Mouse (Mus musculus): ENCODE data around the gene Mbd4. TPM values are rescaled to one million over a fixed set of nuclear protein-coding genes. Genes with fewer than 3 reads are reported as not detected.

Mbd4 gene
- 5.9 and 6.4 TPM in 2 replicates for polyA plus RNA-seq (2011; ENCODE audit: insufficient read length, low read depth, missing spikeins)

GRCm38 (mm10) chr6:115853091-115853813 lies at the start of gene Mbd4, which contains the start of gene Ift122:
TSS of gene Mbd4 (minus strand) at chr6:115853371.
TSS of gene Ift122 (plus strand) at chr6:115853470.
- H3K4me3 ChIP-seq (ENCODE audit: insufficient read depth, low read length): peak within 1 kb of the TSS; percentile 69
- H3K4me1 ChIP-seq (ENCODE audit: control insufficient read depth, insufficient read depth, low read length): no peaks in the 10 kb centered on the region
- H3K27ac ChIP-seq (ENCODE audit: insufficient read depth, low read length): peak within 1 kb of the TSS; percentile 50
- TF ChIP-seq POLR2A (IDR thresholded peaks at IDR 0.05; ENCODE audit: low read depth, low read length) (peak; percentile 57), CTCF (IDR thresholded peaks at IDR 0.05; ENCODE audit: borderline replicate concordance, insufficient read depth, low read length) (0 out of 2 replicates have a peak, but pooled peaks have one; percentile 28)

- TF ChIP-seq CTCF (IDR thresholded peaks at IDR 0.05; ENCODE audit: borderline replicate concordance, insufficient read depth, low read length) (no peak), POLR2A (IDR thresholded peaks at IDR 0.05; ENCODE audit: low read depth, low read length) (no peak)
- Histone ChIP-seq H3K4me1 (ENCODE audit: control insufficient read depth, insufficient read depth, low read length) (peaks cover 17% of the 10 kb centered on the region), H3K4me3 (ENCODE audit: insufficient read depth, low read length) (no peak overlapping the region), H3K27ac (ENCODE audit: insufficient read depth, low read length) (no peak overlapping the region)
Measured at GRCm38 (mm10) chr6:115902545-115902944, 49.4 kb upstream of the Mbd4 start.

- TF ChIP-seq POLR2A (IDR thresholded peaks at IDR 0.05; ENCODE audit: low read depth, low read length) (no peak), CTCF (IDR thresholded peaks at IDR 0.05; ENCODE audit: borderline replicate concordance, insufficient read depth, low read length) (no peak)
- peaks cover 17% of the 10 kb centered on the region for H3K4me1 ChIP-seq (ENCODE audit: control insufficient read depth, insufficient read depth, low read length)
- no peak overlapping the region for H3K4me3 ChIP-seq (ENCODE audit: insufficient read depth, low read length)
- H3K27ac ChIP-seq (ENCODE audit: insufficient read depth, low read length): peak overlapping the region; percentile 68
Measured at GRCm38 (mm10) chr6:115901489-115901931, 48.3 kb upstream of the Mbd4 start.

GRCm38 (mm10) chr6:115901062-115901461 lies 47.9 kb upstream of the Mbd4 start:
- TF ChIP-seq POLR2A (IDR thresholded peaks at IDR 0.05; ENCODE audit: low read depth, low read length): no peak
- peak; percentile 92 for TF ChIP-seq CTCF (IDR thresholded peaks at IDR 0.05; ENCODE audit: borderline replicate concordance, insufficient read depth, low read length)
- no peak overlapping the region for H3K4me3 ChIP-seq (ENCODE audit: insufficient read depth, low read length)
- H3K27ac ChIP-seq (ENCODE audit: insufficient read depth, low read length): peak overlapping the region; percentile 68
- H3K4me1 ChIP-seq (ENCODE audit: control insufficient read depth, insufficient read depth, low read length): peaks cover 17% of the 10 kb centered on the region

- peaks cover 17% of the 10 kb centered on the region for H3K4me1 ChIP-seq (ENCODE audit: control insufficient read depth, insufficient read depth, low read length)
- TF ChIP-seq POLR2A (IDR thresholded peaks at IDR 0.05; ENCODE audit: low read depth, low read length): no peak
- TF ChIP-seq CTCF (IDR thresholded peaks at IDR 0.05; ENCODE audit: borderline replicate concordance, insufficient read depth, low read length): no peak
- H3K27ac ChIP-seq (ENCODE audit: insufficient read depth, low read length): no peak overlapping the region
- no peak overlapping the region for H3K4me3 ChIP-seq (ENCODE audit: insufficient read depth, low read length)
Measured at GRCm38 (mm10) chr6:115897926-115898520, 44.9 kb upstream of the Mbd4 start.

- TF ChIP-seq CTCF (IDR thresholded peaks at IDR 0.05; ENCODE audit: borderline replicate concordance, insufficient read depth, low read length) (no peak), POLR2A (IDR thresholded peaks at IDR 0.05; ENCODE audit: low read depth, low read length) (no peak)
- Histone ChIP-seq H3K4me3 (ENCODE audit: insufficient read depth, low read length) (no peak overlapping the region), H3K27ac (ENCODE audit: insufficient read depth, low read length) (peak overlapping the region; percentile 27; the same call in 1 of the 2 replicates), H3K4me1 (ENCODE audit: control insufficient read depth, insufficient read depth, low read length) (peaks cover 16% of the 10 kb centered on the region)
Measured at GRCm38 (mm10) chr6:115897117-115897516, 43.9 kb upstream of the Mbd4 start.

DNA sequence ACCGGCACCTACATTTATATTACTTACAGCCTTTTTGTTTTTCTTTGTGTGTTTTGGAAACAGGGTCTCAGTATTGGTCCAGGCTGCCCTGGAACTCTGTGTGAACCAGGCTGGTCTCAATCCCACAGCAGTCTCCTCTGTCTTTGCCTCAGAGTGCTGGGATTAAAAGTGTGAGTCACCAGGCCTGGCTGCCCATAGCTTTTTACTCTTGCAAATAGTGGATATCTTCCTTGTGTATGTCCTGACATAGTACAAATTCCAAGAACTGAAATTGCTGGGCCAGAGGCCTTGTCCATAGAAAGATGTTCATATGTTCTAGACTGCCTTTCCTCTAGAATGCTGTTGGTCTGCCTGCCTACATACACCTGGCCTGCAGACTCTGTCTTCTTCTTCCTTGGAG lies 43.2 kb upstream of the Mbd4 start:
- H3K4me1 ChIP-seq (ENCODE audit: control insufficient read depth, insufficient read depth, low read length): peaks cover 11% of the 10 kb centered on the region
- peak overlapping the region; percentile 27; the same call in 1 of the 2 replicates for H3K27ac ChIP-seq (ENCODE audit: insufficient read depth, low read length)
- TF ChIP-seq POLR2A (IDR thresholded peaks at IDR 0.05; ENCODE audit: low read depth, low read length): no peak
- TF ChIP-seq CTCF (IDR thresholded peaks at IDR 0.05; ENCODE audit: borderline replicate concordance, insufficient read depth, low read length): no peak
- H3K4me3 ChIP-seq (ENCODE audit: insufficient read depth, low read length): no peak overlapping the region

GRCm38 (mm10) chr6:115892363-115892762 lies 39.2 kb upstream of the Mbd4 start:
- H3K4me1 ChIP-seq (ENCODE audit: control insufficient read depth, insufficient read depth, low read length): peaks cover 9% of the 10 kb centered on the region
- H3K4me3 ChIP-seq (ENCODE audit: insufficient read depth, low read length): no peak overlapping the region
- no peak overlapping the region for H3K27ac ChIP-seq (ENCODE audit: insufficient read depth, low read length)
- no peak for TF ChIP-seq POLR2A (IDR thresholded peaks at IDR 0.05; ENCODE audit: low read depth, low read length)
- no peak for TF ChIP-seq CTCF (IDR thresholded peaks at IDR 0.05; ENCODE audit: borderline replicate concordance, insufficient read depth, low read length)

DNA sequence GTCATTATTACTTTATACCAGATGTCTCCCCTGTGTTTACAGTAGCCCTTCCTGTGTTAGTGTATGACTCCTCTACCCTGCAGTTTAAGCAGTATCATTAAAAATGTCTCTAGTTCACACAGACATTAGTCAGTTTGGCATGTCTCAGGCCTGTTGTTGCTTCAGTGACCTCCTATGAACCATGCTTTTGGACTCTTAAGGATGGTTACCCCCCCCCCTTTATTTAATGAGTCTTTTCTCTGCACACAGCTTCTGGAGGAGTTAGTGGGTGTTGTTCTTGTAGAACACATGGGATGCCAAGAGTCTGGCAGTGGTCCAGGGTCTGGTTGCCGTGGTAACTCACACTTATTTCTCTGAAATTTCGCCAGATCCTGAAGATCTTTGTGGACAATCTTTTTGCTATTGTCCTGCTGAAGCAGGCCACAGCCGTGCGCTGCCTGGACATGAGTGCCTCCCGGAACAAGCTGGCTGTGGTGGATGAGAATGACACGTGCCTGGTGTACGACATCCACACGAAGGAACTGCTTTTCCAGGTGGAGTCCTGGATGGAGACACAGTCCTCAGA lies 38.4 kb upstream of the Mbd4 start:
- H3K27ac ChIP-seq (ENCODE audit: insufficient read depth, low read length): peak overlapping the region; percentile 38
- H3K4me1 ChIP-seq (ENCODE audit: control insufficient read depth, insufficient read depth, low read length): peaks cover 11% of the 10 kb centered on the region
- no peak for TF ChIP-seq POLR2A (IDR thresholded peaks at IDR 0.05; ENCODE audit: low read depth, low read length)
- no peak for TF ChIP-seq CTCF (IDR thresholded peaks at IDR 0.05; ENCODE audit: borderline replicate concordance, insufficient read depth, low read length)
- no peak overlapping the region for H3K4me3 ChIP-seq (ENCODE audit: insufficient read depth, low read length)
